Mouse (Mus musculus) kidney, adult 2 months (tissue): ENCODE data around the gene Fras1.

ENCODE experiments used
- CTCF ChIP-seq: fragments of 200-500 bp; conservative IDR thresholded peaks from 2 replicates; pipeline ENCODE4 v1.5.1; 2011; ENCODE audit warnings: low read depth, mild to moderate bottlenecking, control low read depth, low read length, moderate library complexity, mixed read lengths; ENCODE audit not compliant: insufficient read depth, insufficient read length
- POLR2A ChIP-seq: fragments of 200-500 bp; IDR thresholded peaks from one replicate; pipeline ENCODE4 v1.6.1; 2011; ENCODE audit warnings: low read depth, low read length, control low read depth

- TF ChIP-seq CTCF, result no peak
- no peak for TF ChIP-seq POLR2A
Observed at GRCm38 (mm10) chr5:96608581-96609280, 235.0 kb downstream of the Fras1 start.
